Mouse (Mus musculus) bone marrow, adult 2 months (tissue): ENCODE results near the gene Zbtb8a.

ENCODE experiments used
- CTCF ChIP-seq: fragments of 200-500 bp; IDR thresholded peaks from 2 replicates; pipeline ENCODE4 v1.5.1; 2011; ENCODE audit warnings: low read length, control low read depth; ENCODE audit not compliant: control insufficient read depth, insufficient read depth
- POLR2A ChIP-seq: fragments of 200-500 bp; IDR thresholded peaks from 2 replicates; pipeline ENCODE4 v1.6.1; 2011; ENCODE audit warnings: low read depth, mild to moderate bottlenecking, control low read depth, low read length, borderline replicate concordance; ENCODE audit not compliant: control insufficient read depth

- TF ChIP-seq POLR2A (no peak), CTCF (no peak)
These were observed 3.2 kb upstream of the Zbtb8a start for GRCm38 (mm10) chr4:129381148-129381547.
